Mouse (Mus musculus): ENCODE data around the gene Calhm5. TPM values are rescaled to one million over a fixed set of nuclear protein-coding genes. Genes with fewer than 3 reads are reported as not detected.

Calhm5 gene
- not detected for total RNA-seq (2023)

GRCm38 (mm10) chr10:34096418-34096883, at the start of gene Calhm5:
Gene Calhm5 (minus strand): TSS chr10:34096519.

GRCm38 (mm10) chr10:34127392-34128378, 31.4 kb upstream of the Calhm5 start, which contains the start of gene Calhm6:
Gene Calhm6 (minus strand): TSS chr10:34127984.

GRCm38 (mm10) chr10:34044210-34044609, 52.1 kb downstream of the Calhm5 start, which contains the start of gene Calhm4:
Gene Calhm4 (minus strand): TSS chr10:34044310.

Other genes starting within 250 kb of the Calhm5 start
- not detected for gene Sult3a1, start 238.8 kb downstream of the Calhm5 start, total RNA-seq (2023)
- gene Rsph4a, start 191.4 kb downstream of the Calhm5 start, total RNA-seq (2023) = not detected
- 100 to 1,000 TPM; 106 to 131 TPM for gene Zup1, start 145.2 kb downstream of the Calhm5 start, total RNA-seq (2023)
- gene Rwdd1, start 76.9 kb downstream of the Calhm5 start, total RNA-seq (2023) = 10 to 100 TPM; 40.0 to 55.8 TPM
- not detected for gene Trappc3l, start 58.9 kb downstream of the Calhm5 start, total RNA-seq (2023)
- gene Calhm4, start 52.2 kb downstream of the Calhm5 start, total RNA-seq (2023) = not detected
- gene Calhm6, start 31.5 kb upstream of the Calhm5 start, total RNA-seq (2023) = 10 to 100 TPM; 17.1 to 18.4 TPM
- gene Dse, start 111.2 kb upstream of the Calhm5 start, total RNA-seq (2023) = 1 to 10 TPM; 2.6 to 3.9 TPM
- gene Tspyl1, start 185.7 kb upstream of the Calhm5 start, total RNA-seq (2023) = 10 to 100 TPM; 98.2 to 98.8 TPM
- 1 to 10 TPM; 6.7 to 9.3 TPM for gene Tspyl4, start 200.9 kb upstream of the Calhm5 start, total RNA-seq (2023)